Mouse (Mus musculus): ENCODE data around the gene Kcnj16.

DNA sequence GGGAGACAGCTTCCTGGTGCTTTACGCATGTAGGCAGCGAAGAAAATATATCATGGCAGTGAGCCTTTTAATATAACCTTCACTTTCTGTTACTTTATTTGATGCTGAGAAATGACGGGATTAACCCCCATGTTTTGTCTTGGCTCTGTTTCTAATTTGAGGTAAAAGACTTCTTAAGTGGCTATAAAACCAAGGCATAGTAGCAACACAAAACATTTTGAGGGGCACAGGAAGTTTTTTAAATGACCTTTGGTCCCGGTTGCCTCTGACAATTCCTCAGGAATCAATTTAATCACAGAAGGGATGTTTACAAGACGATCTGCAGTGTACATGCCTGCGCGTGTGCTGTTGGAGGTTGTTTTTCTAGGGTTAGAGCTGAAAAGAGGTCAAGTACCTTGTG lies 11.2 kb upstream of the Kcnj16 start:
- TF ChIP-seq CTCF (IDR thresholded peaks at IDR 0.05; ENCODE audit: extremely low read depth, insufficient read depth, insufficient read length, insufficient replicate concordance) (no peak), POLR2A (IDR thresholded peaks at IDR 0.05; ENCODE audit: low read depth, low read length) (no peak)
